Mouse (Mus musculus): ENCODE results near the gene Etl4.

Gene Etl4

GRCm38 (mm10) chr2:20774462-20774861, 864.9 kb downstream of the Etl4 start:
- DNase-seq: no peak

GRCm38 (mm10) chr2:20776171-20776704, 866.7 kb downstream of the Etl4 start:
- no peak for DNase-seq

GRCm38 (mm10) chr2:20777931-20778330, 868.4 kb downstream of the Etl4 start:
- DNase-seq: peak; percentile 71 to 78

- peak; percentile 57 to 66 for DNase-seq
Measured at GRCm38 (mm10) chr2:20779484-20780381, 870.2 kb downstream of the Etl4 start.

GRCm38 (mm10) chr2:20801236-20801890, 891.8 kb downstream of the Etl4 start:
- no peak for DNase-seq

GRCm38 (mm10) chr2:20811506-20811905, 901.9 kb downstream of the Etl4 start:
- DNase-seq: peak; percentile 19 to 54

- DNase-seq: peak; percentile 23 to 45
Measured at GRCm38 (mm10) chr2:20813986-20814385, 904.4 kb downstream of the Etl4 start.

- no peak for DNase-seq
Measured at GRCm38 (mm10) chr2:20818226-20818625, 908.6 kb downstream of the Etl4 start.

- no peak for DNase-seq
Measured at GRCm38 (mm10) chr2:20826258-20826657, 916.7 kb downstream of the Etl4 start.

- no peak for DNase-seq
Measured at GRCm38 (mm10) chr2:20830882-20831281, 921.3 kb downstream of the Etl4 start.

GRCm38 (mm10) chr2:20831608-20832406, 922.2 kb downstream of the Etl4 start:
- no peak for DNase-seq

GRCm38 (mm10) chr2:20849346-20849745, 939.8 kb downstream of the Etl4 start:
- no peak for DNase-seq
